Mouse (Mus musculus): ENCODE data around the gene Cited4. TPM values are rescaled to one million over a fixed set of nuclear protein-coding genes. Genes with fewer than 3 reads are reported as not detected.

Gene Cited4
- polyA plus RNA-seq (2015; fragmentation: Nextera tagmentation; extraction: Ambion mirVana), result 6.4 and 9.2 TPM in 2 replicates

GRCm38 (mm10) chr4:120666358-120667024, at the start of gene Cited4:
Gene Cited4 (plus strand): TSS chr4:120666572.

Other genes starting within 250 kb of the Cited4 start
- not detected in 2 replicates for gene Slfnl1, start 134.3 kb upstream of the Cited4 start, polyA plus RNA-seq (2015; fragmentation: Nextera tagmentation; extraction: Ambion mirVana)
- gene Ctps, start 96.3 kb upstream of the Cited4 start, polyA plus RNA-seq (2015; fragmentation: Nextera tagmentation; extraction: Ambion mirVana), result 62.4 and 63.5 TPM in 2 replicates
- gene Gm8439, start 77.8 kb upstream of the Cited4 start, polyA plus RNA-seq (2015; fragmentation: Nextera tagmentation; extraction: Ambion mirVana), result not detected in 2 replicates
- 4.1 and 5.0 TPM in 2 replicates for gene Kcnq4, start 82.0 kb downstream of the Cited4 start, polyA plus RNA-seq (2015; fragmentation: Nextera tagmentation; extraction: Ambion mirVana)
- 66.7 and 74.0 TPM in 2 replicates for gene Nfyc, start 165.0 kb downstream of the Cited4 start, polyA plus RNA-seq (2015; fragmentation: Nextera tagmentation; extraction: Ambion mirVana)
- gene Rims3, start 188.2 kb downstream of the Cited4 start, polyA plus RNA-seq (2015; fragmentation: Nextera tagmentation; extraction: Ambion mirVana), result 24.6 and 27.8 TPM in 2 replicates

Data from neural tube, postnatal 0 days (tissue).